Mouse (Mus musculus): ENCODE measurements around the gene Mbnl1. TPM values are rescaled to one million over a fixed set of nuclear protein-coding genes. Genes with fewer than 3 reads are reported as not detected.

The Mbnl1 gene
- polyA plus RNA-seq, 1 experiment from 2014 or later = 49.9 TPM

DNA sequence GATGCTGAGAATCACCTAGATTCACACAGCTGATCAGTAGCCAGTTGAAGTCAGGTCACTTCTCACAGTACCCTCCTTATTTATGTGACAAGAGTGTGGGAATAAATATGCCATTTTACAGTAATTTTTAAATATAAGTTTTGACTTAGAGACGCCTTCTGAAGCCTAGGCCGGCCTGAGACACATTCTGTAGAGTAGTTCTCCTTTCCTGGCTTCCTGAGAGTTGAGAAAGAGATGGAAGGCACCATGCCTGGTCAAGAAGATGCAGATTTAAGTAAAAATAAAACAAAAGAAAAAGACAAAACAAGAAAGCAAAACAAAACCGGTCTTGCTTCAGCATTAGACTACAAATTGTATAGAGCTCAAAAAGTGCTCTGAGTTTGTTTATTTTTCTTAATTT lies 38.6 kb downstream of the Mbnl1 start:
- Histone ChIP-seq H3K27me3 (no peaks in the 10 kb centered on the region), H3K4me3 (no peak overlapping the region), H3K9me3 (no peaks in the 10 kb centered on the region), H3K27ac (no peak overlapping the region), H3K4me1 (replicated peaks) (peaks cover 4% of the 10 kb centered on the region; the same call in 1 of the 2 replicates), H3K4me2 (no peak overlapping the region), H3K9ac (no peak overlapping the region), H3K36me3 (no peaks in the 10 kb centered on the region)
- ATAC-seq (ENCODE audit: low FRiP score) = no peak
- 89% methylated on average over 3 of the region's 3 CpGs for WGBS

DNA sequence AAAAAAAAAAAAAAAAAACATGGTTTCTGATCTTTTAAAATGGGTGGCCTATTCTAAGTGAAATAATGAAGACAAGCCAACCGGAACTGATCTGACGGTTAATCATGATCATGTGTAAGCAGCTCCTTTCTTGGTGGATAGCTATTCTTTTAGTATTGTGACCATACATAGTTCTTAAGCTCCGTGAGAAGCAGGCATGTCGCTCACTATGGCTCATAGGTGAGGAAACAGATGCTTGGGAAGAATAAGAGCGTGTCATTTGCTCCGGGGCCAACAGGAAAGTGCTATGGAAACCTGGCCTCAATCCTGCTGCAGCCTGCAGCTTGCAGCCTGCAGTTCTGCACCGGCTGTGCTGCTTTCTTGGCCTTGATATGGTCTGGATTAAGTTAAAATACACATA lies 40.7 kb downstream of the Mbnl1 start:
- no peak overlapping the region for H3K9ac ChIP-seq
- H3K4me1 ChIP-seq (replicated peaks) = peaks cover 4% of the 10 kb centered on the region; the same call in 1 of the 2 replicates
- H3K9me3 ChIP-seq = no peaks in the 10 kb centered on the region
- no peaks in the 10 kb centered on the region for H3K27me3 ChIP-seq
- 0 out of 2 replicates have a peak, but pooled peaks have one; percentile 40 for ATAC-seq (ENCODE audit: low FRiP score)
- H3K27ac ChIP-seq = no peak overlapping the region
- H3K36me3 ChIP-seq = no peaks in the 10 kb centered on the region
- H3K4me3 ChIP-seq = no peak overlapping the region
- WGBS = 35% methylated on average over 7 of the region's 7 CpGs
- no peak overlapping the region for H3K4me2 ChIP-seq

DNA sequence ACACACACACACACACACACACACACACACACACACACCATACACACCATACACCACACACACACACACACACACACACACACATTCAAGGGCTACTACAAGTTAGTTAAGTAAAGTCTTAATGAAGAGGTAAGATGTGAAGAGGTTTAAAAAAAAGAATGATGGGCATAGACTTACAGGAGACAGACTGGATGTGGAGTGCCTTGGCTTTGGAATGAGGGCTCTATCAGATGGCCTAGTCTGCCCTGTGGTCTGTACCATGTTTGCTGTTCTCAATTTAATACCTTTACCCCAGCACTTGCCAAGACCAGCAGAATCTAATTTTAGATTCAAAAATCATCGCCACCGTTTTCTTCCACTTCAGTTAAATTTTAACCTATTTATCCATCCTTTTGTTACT lies 41.1 kb downstream of the Mbnl1 start:
- Histone ChIP-seq H3K27ac (no peak overlapping the region), H3K9me3 (no peaks in the 10 kb centered on the region), H3K4me2 (no peak overlapping the region), H3K9ac (no peak overlapping the region), H3K27me3 (no peaks in the 10 kb centered on the region), H3K36me3 (no peaks in the 10 kb centered on the region), H3K4me3 (no peak overlapping the region), H3K4me1 (replicated peaks) (peaks cover 4% of the 10 kb centered on the region; the same call in 1 of the 2 replicates)
- ATAC-seq (ENCODE audit: low FRiP score) = no peak
- WGBS = 96% methylated on average over 2 of the region's 2 CpGs

- H3K36me3 ChIP-seq = no peaks in the 10 kb centered on the region
- H3K27ac ChIP-seq = no peak overlapping the region
- H3K4me2 ChIP-seq = no peak overlapping the region
- H3K4me3 ChIP-seq = no peak overlapping the region
- H3K9me3 ChIP-seq = no peaks in the 10 kb centered on the region
- H3K9ac ChIP-seq = no peak overlapping the region
- H3K27me3 ChIP-seq = no peaks in the 10 kb centered on the region
- H3K4me1 ChIP-seq (replicated peaks) = peaks cover 4% of the 10 kb centered on the region; the same call in 1 of the 2 replicates
- no peak for ATAC-seq (ENCODE audit: low FRiP score)
Measured at GRCm38 (mm10) chr3:60515430-60515829, 42.8 kb downstream of the Mbnl1 start.

- no peaks in the 10 kb centered on the region for H3K36me3 ChIP-seq
- no peak overlapping the region for H3K4me3 ChIP-seq
- 41% methylated on average over 12 of the region's 12 CpGs for WGBS
- no peaks in the 10 kb centered on the region for H3K27me3 ChIP-seq
- no peak overlapping the region for H3K9ac ChIP-seq
- no peaks in the 10 kb centered on the region for H3K9me3 ChIP-seq
- peaks cover 4% of the 10 kb centered on the region; the same call in 1 of the 2 replicates for H3K4me1 ChIP-seq (replicated peaks)
- ATAC-seq (ENCODE audit: low FRiP score) = no peak
- H3K4me2 ChIP-seq = no peak overlapping the region
- no peak overlapping the region for H3K27ac ChIP-seq
Measured at GRCm38 (mm10) chr3:60516054-60516674, 43.5 kb downstream of the Mbnl1 start.

DNA sequence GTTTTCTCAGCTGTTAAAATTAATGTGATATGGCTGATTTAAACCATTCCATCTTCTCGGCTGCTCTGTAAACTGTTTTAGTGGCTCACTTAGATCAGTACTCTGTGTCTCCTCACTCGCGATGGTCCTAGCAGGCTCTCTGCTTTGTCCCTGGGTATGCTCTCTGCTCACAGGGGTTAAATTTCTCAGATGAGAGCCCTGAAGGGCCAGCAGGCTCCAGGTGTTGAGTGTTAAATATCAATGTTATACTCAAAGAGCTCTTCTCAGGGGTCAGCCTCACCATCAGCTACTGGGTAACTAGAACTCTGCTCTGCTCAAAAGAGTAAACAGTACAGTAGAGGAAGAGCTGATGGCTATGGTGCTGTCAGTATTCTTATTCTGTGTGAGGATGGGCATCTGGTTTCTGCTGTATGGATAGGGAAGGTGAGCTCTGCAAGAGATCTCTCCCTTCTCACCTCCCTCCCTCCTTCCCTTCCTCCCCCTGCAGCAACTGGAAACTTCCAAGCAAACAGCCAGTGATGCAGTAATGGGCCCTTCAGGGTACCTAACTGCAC lies 44.7 kb downstream of the Mbnl1 start:
- Histone ChIP-seq H3K27ac (no peak overlapping the region), H3K4me3 (no peak overlapping the region), H3K36me3 (no peaks in the 10 kb centered on the region), H3K27me3 (no peaks in the 10 kb centered on the region), H3K4me1 (replicated peaks) (peaks cover 4% of the 10 kb centered on the region; the same call in 1 of the 2 replicates), H3K4me2 (no peak overlapping the region), H3K9ac (no peak overlapping the region), H3K9me3 (no peaks in the 10 kb centered on the region)
- no peak for ATAC-seq (ENCODE audit: low FRiP score)
- WGBS = 68% methylated on average over 3 of the region's 3 CpGs

DNA sequence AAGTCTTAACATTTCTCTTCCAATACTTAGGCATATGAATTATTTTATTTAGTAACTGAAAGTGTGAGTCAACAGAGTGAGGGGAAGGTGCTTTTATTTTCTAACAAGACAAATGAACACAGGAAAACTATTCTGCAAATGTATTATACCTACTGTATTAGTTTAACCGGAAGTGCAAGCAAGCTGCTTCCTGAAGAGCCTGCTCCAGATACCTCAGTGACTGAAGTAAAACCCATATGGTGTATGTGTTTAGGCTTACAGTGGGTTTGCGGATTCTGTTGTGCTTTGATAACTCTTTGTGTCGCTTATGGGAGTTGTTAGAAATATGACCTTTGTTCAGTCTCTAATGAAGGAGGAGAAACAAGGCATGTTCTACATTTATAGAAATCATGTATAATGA lies 46.7 kb downstream of the Mbnl1 start:
- no peak overlapping the region for H3K27ac ChIP-seq
- H3K4me3 ChIP-seq = no peak overlapping the region
- no peaks in the 10 kb centered on the region for H3K36me3 ChIP-seq
- ATAC-seq (ENCODE audit: low FRiP score) = no peak
- no peaks in the 10 kb centered on the region for H3K9me3 ChIP-seq
- H3K4me1 ChIP-seq (replicated peaks) = no peaks in the 10 kb centered on the region
- no peaks in the 10 kb centered on the region for H3K27me3 ChIP-seq
- H3K9ac ChIP-seq = no peak overlapping the region
- H3K4me2 ChIP-seq = no peak overlapping the region
- WGBS = 86% methylated on average over 3 of the region's 3 CpGs

GRCm38 (mm10) chr3:60524127-60524526 lies 51.5 kb downstream of the Mbnl1 start:
- no peak for ATAC-seq (ENCODE audit: low FRiP score)
- peaks cover 21% of the 10 kb centered on the region for H3K4me1 ChIP-seq (replicated peaks)
- H3K27ac ChIP-seq = no peak overlapping the region
- H3K36me3 ChIP-seq = no peaks in the 10 kb centered on the region
- H3K4me2 ChIP-seq = no peak overlapping the region
- 91% methylated on average over 1 of the region's 1 CpGs for WGBS
- H3K27me3 ChIP-seq = no peaks in the 10 kb centered on the region
- H3K4me3 ChIP-seq = no peak overlapping the region
- no peak overlapping the region for H3K9ac ChIP-seq
- H3K9me3 ChIP-seq = no peaks in the 10 kb centered on the region

- Histone ChIP-seq H3K4me1 (replicated peaks) (peaks cover 51% of the 10 kb centered on the region), H3K27ac (no peak overlapping the region), H3K36me3 (no peaks in the 10 kb centered on the region), H3K4me3 (peak overlapping the region; percentile 17), H3K27me3 (no peaks in the 10 kb centered on the region), H3K4me2 (peak overlapping the region; percentile 40), H3K9me3 (no peaks in the 10 kb centered on the region), H3K9ac (no peak overlapping the region; the same call in 1 of the 2 replicates)
- 78% methylated on average over 5 of the region's 5 CpGs for WGBS
- ATAC-seq (ENCODE audit: low FRiP score) = no peak
Measured at GRCm38 (mm10) chr3:60531286-60531685, 58.7 kb downstream of the Mbnl1 start.

DNA sequence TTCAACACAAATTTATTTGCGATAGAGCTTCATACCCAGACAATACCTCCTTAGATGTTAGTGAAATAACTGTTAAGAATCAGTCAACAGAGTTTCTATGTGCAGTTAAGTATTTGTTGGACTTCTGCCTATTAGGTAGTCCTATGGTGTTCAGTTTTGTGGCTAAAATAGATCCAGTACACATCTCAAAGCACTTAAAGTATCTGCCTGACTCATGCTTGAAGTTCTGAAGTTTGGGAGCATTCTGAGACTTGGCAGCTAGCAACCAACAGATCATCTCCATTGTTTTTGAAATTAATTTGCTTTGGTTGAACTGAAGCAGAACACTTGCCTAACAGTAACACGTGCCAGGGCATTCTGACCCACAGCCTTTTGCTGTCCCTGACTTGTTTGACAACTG lies 59.2 kb downstream of the Mbnl1 start:
- peaks cover 49% of the 10 kb centered on the region for H3K4me1 ChIP-seq (replicated peaks)
- H3K9me3 ChIP-seq = no peaks in the 10 kb centered on the region
- no peak overlapping the region for H3K4me3 ChIP-seq
- H3K4me2 ChIP-seq = peak overlapping the region; percentile 20; the same call in 1 of the 2 replicates
- ATAC-seq (ENCODE audit: low FRiP score) = no peak
- H3K27me3 ChIP-seq = no peaks in the 10 kb centered on the region
- 65% methylated on average over 2 of the region's 2 CpGs for WGBS
- no peaks in the 10 kb centered on the region for H3K36me3 ChIP-seq
- no peak overlapping the region for H3K9ac ChIP-seq
- H3K27ac ChIP-seq = no peak overlapping the region

- ATAC-seq (ENCODE audit: low FRiP score) = no peak
- no peaks in the 10 kb centered on the region for H3K9me3 ChIP-seq
- peaks cover 27% of the 10 kb centered on the region for H3K4me1 ChIP-seq (replicated peaks)
- H3K27ac ChIP-seq = no peak overlapping the region
- no peak overlapping the region for H3K4me3 ChIP-seq
- no peaks in the 10 kb centered on the region for H3K36me3 ChIP-seq
- H3K27me3 ChIP-seq = no peaks in the 10 kb centered on the region
- 58% methylated on average over 3 of the region's 3 CpGs for WGBS
- no peak overlapping the region for H3K4me2 ChIP-seq
- H3K9ac ChIP-seq = no peak overlapping the region
Measured at GRCm38 (mm10) chr3:60535224-60535623, 62.6 kb downstream of the Mbnl1 start.

DNA sequence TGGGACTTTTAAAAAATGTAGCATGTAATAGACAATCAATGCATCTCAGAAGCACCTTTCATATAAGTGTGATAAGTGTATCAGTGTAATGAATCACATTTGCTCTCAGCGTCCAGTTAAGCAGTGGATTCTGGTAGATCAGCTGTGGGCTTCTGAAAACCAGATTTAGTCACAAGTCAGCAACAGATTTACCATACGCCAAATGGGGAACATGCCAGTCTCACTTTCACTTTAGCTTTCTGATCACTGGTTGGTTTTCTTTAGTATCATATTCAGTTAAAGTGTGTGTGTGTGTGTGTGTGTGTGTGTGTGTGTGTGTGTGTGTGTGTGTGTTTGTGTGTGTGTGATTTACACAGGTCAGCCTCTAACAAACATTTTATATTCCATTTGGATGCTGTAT lies 64.4 kb downstream of the Mbnl1 start:
- no peak for ATAC-seq (ENCODE audit: low FRiP score)
- WGBS = 92% methylated on average over 2 of the region's 2 CpGs
- no peak overlapping the region for H3K4me2 ChIP-seq
- no peaks in the 10 kb centered on the region for H3K27me3 ChIP-seq
- no peak overlapping the region for H3K27ac ChIP-seq
- H3K4me1 ChIP-seq (replicated peaks) = peaks cover 10% of the 10 kb centered on the region
- no peak overlapping the region for H3K9ac ChIP-seq
- H3K36me3 ChIP-seq = no peaks in the 10 kb centered on the region
- H3K4me3 ChIP-seq = no peak overlapping the region
- no peaks in the 10 kb centered on the region for H3K9me3 ChIP-seq
